Mouse (Mus musculus) hindbrain, embryonic 11.5 days (tissue): ENCODE measurements at regions not wholly inside any gene's neighbourhood (a gene's known extent, or its start where the extent isn't known, plus 50 kb on each side); places are given as distances from the start of the nearest gene placed in this dataset.

Source experiments
- ATAC-seq: fragments of 200-750 bp; cut with Nextera tagmentation; 2 replicates; pipeline ENCODE4 v1.8.0; 2017; ENCODE audit warnings: mild to moderate bottlenecking, moderate TSS enrichment, moderate library complexity; ENCODE audit not compliant: low FRiP score
- DNase-seq: peaks from one replicate; pipeline ENCODE4 v3.0.0-alpha.2; 2015; ENCODE audit warnings: low spot score
- H3K27ac ChIP-seq: fragments of 300-500 bp; sonication (generic); 2 replicates; pipeline ENCODE4 v1.5.1; 2014; ENCODE audit warnings: mild to moderate bottlenecking, low read depth, low read length
- H3K27me3 ChIP-seq: fragments of 300-500 bp; sonication (generic); 2 replicates; pipeline ENCODE4 v1.6.1; 2014; ENCODE audit warnings: mild to moderate bottlenecking, low read length, moderate library complexity, mixed read lengths; ENCODE audit not compliant: control insufficient read depth, insufficient read depth
- H3K36me3 ChIP-seq: fragments of 300-500 bp; sonication (generic); 2 replicates; pipeline ENCODE4 v1.6.1; 2014; ENCODE audit warnings: mild to moderate bottlenecking, low read length, moderate library complexity, mixed read lengths; ENCODE audit not compliant: control insufficient read depth, insufficient read depth
- H3K4me1 ChIP-seq: fragments of 300-500 bp; sonication (generic); replicated peaks from 2 replicates; pipeline ENCODE4 v1.6.1; 2014; ENCODE audit warnings: low read length, mixed read lengths; ENCODE audit not compliant: control insufficient read depth, insufficient read depth
- H3K4me2 ChIP-seq: fragments of 300-500 bp; sonication (generic); replicated peaks from 2 replicates; pipeline ENCODE4 v1.6.1; 2014; ENCODE audit warnings: mild to moderate bottlenecking, low read depth, low read length
- H3K4me3 ChIP-seq: fragments of 300-500 bp; sonication (generic); 2 replicates; pipeline ENCODE4 v1.5.1; 2014; ENCODE audit warnings: low read depth, low read length
- H3K9ac ChIP-seq: fragments of 300-500 bp; sonication (generic); 2 replicates; pipeline ENCODE4 v1.6.1; 2014; ENCODE audit warnings: low read depth, low read length
- H3K9me3 ChIP-seq: fragments of 300-500 bp; sonication (generic); 2 replicates; pipeline ENCODE4 v1.6.1; 2016; ENCODE audit warnings: low read length; ENCODE audit not compliant: control insufficient read depth
- WGBS: fragments of 180-500 bp; shearing (Covaris S2); extraction: QIAGEN DNeasy Blood & Tissue Kit; methylation state at CpG from one replicate; pipeline ENCODE4 v1.1.7; 2014; 5-methylcytosine and 5-hydroxymethylcytosine counted together

- H3K4me2 ChIP-seq = no peak overlapping the region
- no peak overlapping the region for H3K9ac ChIP-seq
- no peak overlapping the region for H3K27ac ChIP-seq
- H3K4me3 ChIP-seq = no peak overlapping the region
- ATAC-seq (no peak), DNase-seq (no peak)
- WGBS = 62% methylated on average over 17 of the region's 17 CpGs
- H3K27me3 ChIP-seq = no peaks in the 10 kb centered on the region
- H3K4me1 ChIP-seq = peaks cover 2% of the 10 kb centered on the region
- H3K36me3 ChIP-seq = no peaks in the 10 kb centered on the region
- no peaks in the 10 kb centered on the region for H3K9me3 ChIP-seq
Observed at GRCm38 (mm10) chr5:64595751-64596344, 207.3 kb upstream of the Klf3 start.

- Histone ChIP-seq H3K9me3 (no peaks in the 10 kb centered on the region), H3K27ac (no peak overlapping the region), H3K4me2 (no peak overlapping the region), H3K36me3 (no peaks in the 10 kb centered on the region), H3K4me1 (peaks cover 2% of the 10 kb centered on the region), H3K9ac (no peak overlapping the region), H3K27me3 (no peaks in the 10 kb centered on the region), H3K4me3 (no peak overlapping the region)
- ATAC-seq = no peak
- no peak for DNase-seq
- WGBS = 47% methylated on average over 7 of the region's 7 CpGs
Observed at GRCm38 (mm10) chr5:64597021-64597420, 206.2 kb upstream of the Klf3 start.

GRCm38 (mm10) chr5:64597451-64597850, 205.7 kb upstream of the Klf3 start:
- no peaks in the 10 kb centered on the region for H3K27me3 ChIP-seq
- no peak for DNase-seq
- no peaks in the 10 kb centered on the region for H3K36me3 ChIP-seq
- WGBS = 59% methylated on average over 3 of the region's 3 CpGs
- H3K4me3 ChIP-seq = no peak overlapping the region
- no peak overlapping the region for H3K4me2 ChIP-seq
- H3K4me1 ChIP-seq = peaks cover 2% of the 10 kb centered on the region
- H3K9me3 ChIP-seq = no peaks in the 10 kb centered on the region
- H3K9ac ChIP-seq = no peak overlapping the region
- no peak overlapping the region for H3K27ac ChIP-seq
- no peak for ATAC-seq

GRCm38 (mm10) chr5:64598606-64599005, 204.6 kb upstream of the Klf3 start:
- WGBS = 86% methylated on average over 3 of the region's 3 CpGs
- Histone ChIP-seq H3K9me3 (no peaks in the 10 kb centered on the region), H3K4me2 (no peak overlapping the region), H3K36me3 (no peaks in the 10 kb centered on the region), H3K4me1 (peaks cover 2% of the 10 kb centered on the region), H3K4me3 (no peak overlapping the region), H3K9ac (no peak overlapping the region), H3K27me3 (no peaks in the 10 kb centered on the region), H3K27ac (no peak overlapping the region)
- ATAC-seq (no peak), DNase-seq (no peak)

GRCm38 (mm10) chr5:64599015-64599414, 204.2 kb upstream of the Klf3 start:
- no peaks in the 10 kb centered on the region for H3K9me3 ChIP-seq
- DNase-seq = no peak
- H3K4me2 ChIP-seq = no peak overlapping the region
- no peak for ATAC-seq
- H3K27ac ChIP-seq = no peak overlapping the region
- no peak overlapping the region for H3K4me3 ChIP-seq
- peaks cover 2% of the 10 kb centered on the region for H3K4me1 ChIP-seq
- H3K27me3 ChIP-seq = no peaks in the 10 kb centered on the region
- 57% methylated on average over 3 of the region's 3 CpGs for WGBS
- no peaks in the 10 kb centered on the region for H3K36me3 ChIP-seq
- H3K9ac ChIP-seq = no peak overlapping the region

- H3K4me3 ChIP-seq = no peak overlapping the region
- peaks cover 2% of the 10 kb centered on the region for H3K4me1 ChIP-seq
- no peaks in the 10 kb centered on the region for H3K9me3 ChIP-seq
- no peak overlapping the region for H3K4me2 ChIP-seq
- H3K36me3 ChIP-seq = no peaks in the 10 kb centered on the region
- H3K27me3 ChIP-seq = no peaks in the 10 kb centered on the region
- H3K9ac ChIP-seq = no peak overlapping the region
- WGBS = 54% methylated on average over 13 of the region's 13 CpGs
- ATAC-seq (no peak), DNase-seq (peak; percentile 38)
- no peak overlapping the region; the same call in 1 of the 2 replicates for H3K27ac ChIP-seq
Observed at GRCm38 (mm10) chr5:64599865-64600288, 203.3 kb upstream of the Klf3 start.

GRCm38 (mm10) chr5:64600392-64600791, 202.8 kb upstream of the Klf3 start:
- DNase-seq (no peak), ATAC-seq (no peak)
- H3K9me3 ChIP-seq = no peaks in the 10 kb centered on the region
- WGBS = 54% methylated on average over 7 of the region's 7 CpGs
- 0 out of 2 replicates have a peak overlapping the region, but pooled peaks have one; percentile 3 for H3K27ac ChIP-seq
- no peak overlapping the region for H3K4me3 ChIP-seq
- H3K27me3 ChIP-seq = no peaks in the 10 kb centered on the region
- no peaks in the 10 kb centered on the region for H3K36me3 ChIP-seq
- no peak overlapping the region for H3K9ac ChIP-seq
- H3K4me2 ChIP-seq = no peak overlapping the region
- H3K4me1 ChIP-seq = peaks cover 2% of the 10 kb centered on the region; the same call in 1 of the 2 replicates

GRCm38 (mm10) chr5:64600811-64601210, 202.4 kb upstream of the Klf3 start:
- Histone ChIP-seq H3K9me3 (no peaks in the 10 kb centered on the region), H3K4me1 (peaks cover 2% of the 10 kb centered on the region; the same call in 1 of the 2 replicates), H3K36me3 (no peaks in the 10 kb centered on the region), H3K9ac (no peak overlapping the region), H3K27ac (no peak overlapping the region), H3K4me2 (no peak overlapping the region), H3K4me3 (no peak overlapping the region), H3K27me3 (no peaks in the 10 kb centered on the region)
- ATAC-seq (no peak), DNase-seq (no peak)
- 72% methylated on average over 2 of the region's 2 CpGs for WGBS

GRCm38 (mm10) chr5:64601285-64601684, 201.9 kb upstream of the Klf3 start:
- H3K4me3 ChIP-seq = no peak overlapping the region
- H3K4me1 ChIP-seq = peaks cover 2% of the 10 kb centered on the region; the same call in 1 of the 2 replicates
- no peaks in the 10 kb centered on the region for H3K36me3 ChIP-seq
- no peak overlapping the region for H3K9ac ChIP-seq
- DNase-seq (no peak), ATAC-seq (no peak)
- H3K27ac ChIP-seq = no peak overlapping the region
- 79% methylated on average over 8 of the region's 8 CpGs for WGBS
- no peaks in the 10 kb centered on the region for H3K27me3 ChIP-seq
- no peaks in the 10 kb centered on the region for H3K9me3 ChIP-seq
- H3K4me2 ChIP-seq = no peak overlapping the region
